Mouse (Mus musculus): ENCODE measurements around the gene Phxr2. TPM values are rescaled to one million over a fixed set of nuclear protein-coding genes. Genes with fewer than 3 reads are reported as not detected.

Phxr2 gene
- polyA plus RNA-seq, 1 experiment from 2014 or later = not detected

DNA sequence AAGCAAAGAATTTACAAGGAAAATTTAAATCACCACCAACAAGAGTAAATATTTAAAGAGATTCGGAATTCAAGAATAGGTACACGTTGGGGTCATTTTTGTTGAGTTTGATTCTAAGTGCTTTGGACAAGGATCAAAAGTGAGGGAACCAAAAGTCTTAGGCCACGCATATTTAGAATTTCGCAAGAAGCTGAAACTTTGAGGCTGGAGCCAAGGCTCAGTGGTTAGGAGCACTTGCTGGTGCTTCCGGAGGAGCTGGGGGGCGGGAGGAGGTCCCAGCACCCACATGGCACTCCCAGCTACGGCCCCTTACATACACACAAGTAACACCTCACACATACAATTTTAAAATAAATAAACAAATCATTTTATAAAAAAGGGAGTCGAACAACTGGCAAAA, 20.5 kb upstream of the Phxr2 start:
- no peak overlapping the region for H3K4me3 ChIP-seq (ENCODE audit: low read depth, low read length)
- no peaks in the 10 kb centered on the region for H3K9me3 ChIP-seq (replicated peaks; ENCODE audit: control insufficient read depth, low read length)
- no peak for ATAC-seq (ENCODE audit: low read depth)
- H3K9ac ChIP-seq (ENCODE audit: low read depth, low read length) = no peak overlapping the region
- H3K27ac ChIP-seq (ENCODE audit: low read length) = no peak overlapping the region
- no peaks in the 10 kb centered on the region for H3K36me3 ChIP-seq (ENCODE audit: control insufficient read depth, insufficient read depth)
- 70% methylated on average over 8 of the region's 8 CpGs for WGBS (ENCODE audit: insufficient replicate concordance)
- no peak overlapping the region for H3K4me2 ChIP-seq (ENCODE audit: low read depth, low read length)
- H3K4me1 ChIP-seq (ENCODE audit: control insufficient read depth, low read depth, low read length) = peaks cover 7% of the 10 kb centered on the region
- no peaks in the 10 kb centered on the region for H3K27me3 ChIP-seq (ENCODE audit: control insufficient read depth, insufficient read depth, low read depth, low read length)

- Histone ChIP-seq H3K9ac (ENCODE audit: low read depth, low read length) (no peak overlapping the region), H3K9me3 (replicated peaks; ENCODE audit: control insufficient read depth, low read length) (no peaks in the 10 kb centered on the region), H3K4me2 (ENCODE audit: low read depth, low read length) (no peak overlapping the region), H3K4me1 (ENCODE audit: control insufficient read depth, low read depth, low read length) (no peaks in the 10 kb centered on the region), H3K27me3 (ENCODE audit: control insufficient read depth, insufficient read depth, low read depth, low read length) (no peaks in the 10 kb centered on the region), H3K36me3 (ENCODE audit: control insufficient read depth, insufficient read depth) (no peaks in the 10 kb centered on the region), H3K4me3 (ENCODE audit: low read depth, low read length) (no peak overlapping the region), H3K27ac (ENCODE audit: low read length) (no peak overlapping the region)
- WGBS (ENCODE audit: insufficient replicate concordance) = 62% methylated on average over 8 of the region's 8 CpGs
- ATAC-seq (ENCODE audit: low read depth) = no peak
Observed at GRCm38 (mm10) chr10:99145611-99146010, 19.5 kb upstream of the Phxr2 start.

- H3K4me3 ChIP-seq (ENCODE audit: low read depth, low read length) = no peak overlapping the region
- H3K9me3 ChIP-seq (replicated peaks; ENCODE audit: control insufficient read depth, low read length) = no peaks in the 10 kb centered on the region
- no peak overlapping the region for H3K27ac ChIP-seq (ENCODE audit: low read length)
- ATAC-seq (ENCODE audit: low read depth) = no peak
- no peak overlapping the region for H3K9ac ChIP-seq (ENCODE audit: low read depth, low read length)
- H3K36me3 ChIP-seq (ENCODE audit: control insufficient read depth, insufficient read depth) = no peaks in the 10 kb centered on the region
- no peaks in the 10 kb centered on the region for H3K27me3 ChIP-seq (ENCODE audit: control insufficient read depth, insufficient read depth, low read depth, low read length)
- no peaks in the 10 kb centered on the region for H3K4me1 ChIP-seq (ENCODE audit: control insufficient read depth, low read depth, low read length)
- 50% methylated on average over 5 of the region's 5 CpGs for WGBS (ENCODE audit: insufficient replicate concordance)
- H3K4me2 ChIP-seq (ENCODE audit: low read depth, low read length) = no peak overlapping the region
Observed at GRCm38 (mm10) chr10:99136337-99136736, 10.2 kb upstream of the Phxr2 start.

GRCm38 (mm10) chr10:99133321-99133875, 7.3 kb upstream of the Phxr2 start:
- ATAC-seq (ENCODE audit: low read depth) = no peak
- Histone ChIP-seq H3K9ac (ENCODE audit: low read depth, low read length) (no peak overlapping the region), H3K4me3 (ENCODE audit: low read depth, low read length) (no peak overlapping the region), H3K4me1 (ENCODE audit: control insufficient read depth, low read depth, low read length) (no peaks in the 10 kb centered on the region), H3K27me3 (ENCODE audit: control insufficient read depth, insufficient read depth, low read depth, low read length) (no peaks in the 10 kb centered on the region), H3K9me3 (replicated peaks; ENCODE audit: control insufficient read depth, low read length) (no peaks in the 10 kb centered on the region), H3K4me2 (ENCODE audit: low read depth, low read length) (no peak overlapping the region), H3K27ac (ENCODE audit: low read length) (no peak overlapping the region), H3K36me3 (ENCODE audit: control insufficient read depth, insufficient read depth) (no peaks in the 10 kb centered on the region)
- WGBS (ENCODE audit: insufficient replicate concordance) = 81% methylated on average over 16 of the region's 16 CpGs

- no peak overlapping the region for H3K4me3 ChIP-seq (ENCODE audit: low read depth, low read length)
- H3K9ac ChIP-seq (ENCODE audit: low read depth, low read length) = no peak overlapping the region
- H3K4me1 ChIP-seq (ENCODE audit: control insufficient read depth, low read depth, low read length) = no peaks in the 10 kb centered on the region; the same call in 1 of the 2 replicates
- no peak overlapping the region for H3K4me2 ChIP-seq (ENCODE audit: low read depth, low read length)
- no peak for ATAC-seq (ENCODE audit: low read depth)
- no peaks in the 10 kb centered on the region for H3K9me3 ChIP-seq (replicated peaks; ENCODE audit: control insufficient read depth, low read length)
- 70% methylated on average over 11 of the region's 11 CpGs for WGBS (ENCODE audit: insufficient replicate concordance)
- no peaks in the 10 kb centered on the region for H3K36me3 ChIP-seq (ENCODE audit: control insufficient read depth, insufficient read depth)
- H3K27me3 ChIP-seq (ENCODE audit: control insufficient read depth, insufficient read depth, low read depth, low read length) = no peaks in the 10 kb centered on the region
- no peak overlapping the region for H3K27ac ChIP-seq (ENCODE audit: low read length)
Observed at GRCm38 (mm10) chr10:99132595-99133272, 6.6 kb upstream of the Phxr2 start.

GRCm38 (mm10) chr10:99132189-99132588, 6.1 kb upstream of the Phxr2 start:
- no peak overlapping the region for H3K9ac ChIP-seq (ENCODE audit: low read depth, low read length)
- H3K9me3 ChIP-seq (replicated peaks; ENCODE audit: control insufficient read depth, low read length) = no peaks in the 10 kb centered on the region
- H3K27ac ChIP-seq (ENCODE audit: low read length) = no peak overlapping the region
- no peak overlapping the region for H3K4me3 ChIP-seq (ENCODE audit: low read depth, low read length)
- H3K36me3 ChIP-seq (ENCODE audit: control insufficient read depth, insufficient read depth) = no peaks in the 10 kb centered on the region
- no peaks in the 10 kb centered on the region; the same call in 1 of the 2 replicates for H3K4me1 ChIP-seq (ENCODE audit: control insufficient read depth, low read depth, low read length)
- 65% methylated on average over 6 of the region's 6 CpGs for WGBS (ENCODE audit: insufficient replicate concordance)
- no peak overlapping the region for H3K4me2 ChIP-seq (ENCODE audit: low read depth, low read length)
- ATAC-seq (ENCODE audit: low read depth) = peak; percentile 7; the same call in 1 of the 2 replicates
- no peaks in the 10 kb centered on the region for H3K27me3 ChIP-seq (ENCODE audit: control insufficient read depth, insufficient read depth, low read depth, low read length)

DNA sequence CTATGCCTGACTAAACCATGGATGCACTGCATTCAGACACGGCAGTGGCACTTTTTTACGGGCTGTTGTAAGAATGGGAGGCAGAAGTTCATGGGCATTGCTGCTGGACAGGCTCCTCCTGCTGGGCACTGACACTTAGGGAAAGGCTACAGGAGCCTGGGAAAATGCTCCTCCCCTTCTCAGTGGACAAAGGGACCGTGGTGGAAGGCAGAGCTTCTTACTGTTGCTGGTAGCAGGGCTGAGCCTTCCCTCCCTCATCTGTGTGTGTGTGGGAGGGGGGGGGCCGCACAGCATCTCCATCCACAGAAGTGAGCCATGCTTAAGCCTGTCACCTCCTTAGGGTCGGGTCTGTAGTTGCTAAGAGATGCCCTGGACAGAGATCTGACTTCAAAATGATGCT, 5.2 kb upstream of the Phxr2 start:
- Histone ChIP-seq H3K9ac (ENCODE audit: low read depth, low read length) (no peak overlapping the region), H3K4me1 (ENCODE audit: control insufficient read depth, low read depth, low read length) (no peaks in the 10 kb centered on the region; the same call in 1 of the 2 replicates), H3K27me3 (ENCODE audit: control insufficient read depth, insufficient read depth, low read depth, low read length) (no peaks in the 10 kb centered on the region), H3K36me3 (ENCODE audit: control insufficient read depth, insufficient read depth) (no peaks in the 10 kb centered on the region), H3K27ac (ENCODE audit: low read length) (no peak overlapping the region), H3K4me2 (ENCODE audit: low read depth, low read length) (no peak overlapping the region), H3K9me3 (replicated peaks; ENCODE audit: control insufficient read depth, low read length) (no peaks in the 10 kb centered on the region), H3K4me3 (ENCODE audit: low read depth, low read length) (no peak overlapping the region)
- ATAC-seq (ENCODE audit: low read depth) = no peak
- WGBS (ENCODE audit: insufficient replicate concordance) = 59% methylated on average over 5 of the region's 5 CpGs

DNA sequence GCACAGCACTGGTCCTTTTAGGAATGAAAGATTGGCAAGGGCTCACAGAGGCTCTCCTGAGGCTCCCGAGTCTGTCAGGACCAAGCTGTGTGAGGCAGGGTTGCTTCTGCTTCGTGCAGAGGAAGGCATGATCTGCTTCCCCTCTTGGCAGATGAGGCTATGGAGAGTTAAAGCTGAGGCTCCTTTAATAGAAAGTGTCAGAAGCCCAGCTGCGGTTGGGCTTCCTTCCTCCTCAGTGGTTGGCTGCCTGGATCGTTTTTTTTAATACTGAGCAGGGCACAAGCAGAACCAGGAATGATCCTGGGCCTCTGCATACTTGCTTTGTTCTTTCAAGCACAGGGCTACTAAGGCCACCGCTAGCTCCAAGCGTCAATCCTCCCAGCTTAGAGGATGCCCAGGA, 4.5 kb upstream of the Phxr2 start:
- Histone ChIP-seq H3K4me2 (ENCODE audit: low read depth, low read length) (no peak overlapping the region), H3K9ac (ENCODE audit: low read depth, low read length) (no peak overlapping the region), H3K27ac (ENCODE audit: low read length) (no peak overlapping the region), H3K9me3 (replicated peaks; ENCODE audit: control insufficient read depth, low read length) (no peaks in the 10 kb centered on the region), H3K4me3 (ENCODE audit: low read depth, low read length) (no peak overlapping the region), H3K4me1 (ENCODE audit: control insufficient read depth, low read depth, low read length) (no peaks in the 10 kb centered on the region; the same call in 1 of the 2 replicates), H3K36me3 (ENCODE audit: control insufficient read depth, insufficient read depth) (no peaks in the 10 kb centered on the region), H3K27me3 (ENCODE audit: control insufficient read depth, insufficient read depth, low read depth, low read length) (no peaks in the 10 kb centered on the region)
- peak; percentile 30; the same call in 1 of the 2 replicates for ATAC-seq (ENCODE audit: low read depth)
- 25% methylated on average over 6 of the region's 6 CpGs for WGBS (ENCODE audit: insufficient replicate concordance)

GRCm38 (mm10) chr10:99127691-99128261, 1.7 kb upstream of the Phxr2 start:
- H3K9ac ChIP-seq (ENCODE audit: low read depth, low read length) = peak overlapping the region; percentile 28; the same call in 1 of the 2 replicates
- no peaks in the 10 kb centered on the region for H3K27me3 ChIP-seq (ENCODE audit: control insufficient read depth, insufficient read depth, low read depth, low read length)
- H3K4me3 ChIP-seq (ENCODE audit: low read depth, low read length) = no peak overlapping the region; the same call in 1 of the 2 replicates
- no peaks in the 10 kb centered on the region for H3K36me3 ChIP-seq (ENCODE audit: control insufficient read depth, insufficient read depth)
- H3K27ac ChIP-seq (ENCODE audit: low read length) = peak overlapping the region; percentile 74
- ATAC-seq (ENCODE audit: low read depth) = peak; percentile 55
- 0 out of 2 replicates have a peak overlapping the region, but pooled peaks have one; percentile 20 for H3K4me2 ChIP-seq (ENCODE audit: low read depth, low read length)
- 41% methylated on average over 11 of the region's 11 CpGs for WGBS (ENCODE audit: insufficient replicate concordance)
- H3K4me1 ChIP-seq (ENCODE audit: control insufficient read depth, low read depth, low read length) = no peaks in the 10 kb centered on the region; the same call in 1 of the 2 replicates
- no peaks in the 10 kb centered on the region for H3K9me3 ChIP-seq (replicated peaks; ENCODE audit: control insufficient read depth, low read length)

All from liver, embryonic 16.5 days (tissue).